ENCODE assay signal across 11 mouse cellular contexts in the genomic region with DNA sequence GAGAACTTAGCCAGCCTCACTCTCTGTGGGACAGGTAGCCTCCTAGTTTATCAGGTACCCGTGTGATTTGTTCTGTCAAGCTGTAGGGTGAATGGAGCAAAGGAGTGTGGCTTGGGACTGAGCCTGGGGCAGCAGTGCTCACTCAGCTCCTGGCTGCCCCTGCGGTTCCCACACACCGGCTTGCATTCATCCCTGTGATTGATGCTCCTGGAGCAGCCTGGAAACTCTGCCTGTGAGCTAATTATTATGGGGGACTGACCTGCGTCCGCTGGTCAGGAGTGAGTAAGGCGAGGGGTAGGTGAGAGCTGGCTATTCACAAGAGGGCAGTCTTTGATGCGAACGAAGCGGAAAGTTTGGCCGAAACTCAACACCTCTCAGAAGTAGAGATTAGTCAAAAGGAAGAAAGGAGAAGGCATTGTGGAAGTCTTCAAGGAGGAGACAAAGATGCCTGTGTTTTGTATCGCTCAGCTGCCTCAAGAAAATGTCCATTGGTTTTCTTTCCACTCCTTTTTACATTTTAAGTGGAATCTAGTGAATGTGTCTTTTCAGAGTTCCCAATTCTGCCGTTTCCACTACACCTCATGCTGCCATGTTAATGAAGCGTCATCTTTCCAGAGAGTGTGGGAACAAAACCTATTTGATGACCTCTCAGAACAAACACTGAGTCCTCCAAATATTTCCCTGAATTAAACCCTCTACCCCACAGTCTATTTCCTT.
DNase-seq lines count a peak whose midpoint lies in the region; ATAC-seq and TF ChIP-seq lines count a peak whose summit lies in the region.
"Had no signal": no experiment of that assay in that cellular context is flagged by ENCODE, and none has a peak within 500 bp of the region (broad histone marks: within the 10 kb centered on the region; RNA-seq: fewer than 3 reads in every experiment).

No protein-coding gene starts in this region.

- H3K9ac ChIP-seq in heart, embryonic 12.5 days, result no peak overlapping the region
- H3K9ac ChIP-seq in hindbrain, embryonic 13.5 days, result no peak overlapping the region
- H3K9ac ChIP-seq in midbrain, embryonic 14.5 days (replicated peaks; ENCODE audit: low read length), result no peak overlapping the region
- H3K9ac ChIP-seq: intestine, embryonic 15.5 days; liver, embryonic 13.5 days had no signal

- TF ChIP-seq POLR2A in cerebellum, adult 2 months (IDR thresholded peaks at IDR 0.05; ENCODE audit: borderline replicate concordance, insufficient read depth, low read length), result no peak

- no peak overlapping the region for H3K27ac ChIP-seq in heart, embryonic 10.5 days
- no peak overlapping the region for H3K27ac ChIP-seq in heart, embryonic 12.5 days (ENCODE audit: poor library complexity, severe bottlenecking)
- no peak overlapping the region for H3K27ac ChIP-seq in embryonic facial prominence, embryonic 10.5 days (replicated peaks)
- H3K27ac ChIP-seq in hindbrain, embryonic 13.5 days, result peak overlapping the region; percentile 30; the same call in 1 of the 2 replicates
- H3K27ac ChIP-seq in midbrain, embryonic 14.5 days (replicated peaks; ENCODE audit: low read depth, low read length), result no peak overlapping the region
- no peak overlapping the region for H3K27ac ChIP-seq in cerebellum, adult 2 months (ENCODE audit: insufficient read depth, low read length)
- H3K27ac ChIP-seq: intestine, embryonic 15.5 days; liver, embryonic 13.5 days; macrophage had no signal

- H3K4me1 ChIP-seq in heart, embryonic 10.5 days, result no peaks in the 10 kb centered on the region
- H3K4me1 ChIP-seq in heart, embryonic 12.5 days (replicated peaks), result no peaks in the 10 kb centered on the region
- peaks cover 13% of the 10 kb centered on the region; the same call in 1 of the 2 replicates for H3K4me1 ChIP-seq in embryonic facial prominence, embryonic 10.5 days
- peaks cover 14% of the 10 kb centered on the region; the same call in 1 of the 2 replicates for H3K4me1 ChIP-seq in hindbrain, embryonic 13.5 days (replicated peaks)
- no peaks in the 10 kb centered on the region for H3K4me1 ChIP-seq in midbrain, embryonic 14.5 days (ENCODE audit: control insufficient read depth, insufficient read depth, low read length)
- H3K4me1 ChIP-seq in cerebellum, adult 2 months (ENCODE audit: control insufficient read depth, insufficient read depth, low read length), result no peaks in the 10 kb centered on the region
- H3K4me1 ChIP-seq: intestine, embryonic 15.5 days; liver, embryonic 13.5 days had no signal

- no peak for ATAC-seq in heart, embryonic 12.5 days (ENCODE audit: insufficient number of reproducible peaks, low FRiP score)
- ATAC-seq in hindbrain, embryonic 13.5 days (ENCODE audit: low FRiP score), result peak; percentile 76
- peak; percentile 38; the same call in 1 of the 2 replicates for ATAC-seq in midbrain, embryonic 14.5 days (ENCODE audit: low FRiP score, low TSS enrichment)

- no peak overlapping the region for H3K4me2 ChIP-seq in heart, embryonic 12.5 days
- no peak overlapping the region for H3K4me2 ChIP-seq in hindbrain, embryonic 13.5 days
- no peak overlapping the region for H3K4me2 ChIP-seq in midbrain, embryonic 14.5 days (ENCODE audit: low read length)
- H3K4me2 ChIP-seq: intestine, embryonic 15.5 days; liver, embryonic 13.5 days had no signal

- intact Hi-C loops in heart, postnatal 25 days (cut with DNase I), result loop anchor here (5.0 to 10.0 kb wide), 5 partner anchors 123 to 716 kb away; no protein-coding TSS in a partner anchor

- H3K27me3 ChIP-seq in heart, embryonic 10.5 days (ENCODE audit: insufficient read depth, poor library complexity, severe bottlenecking), result 0 out of 2 replicates have a peak, but pooled peaks cover 5% of the 10 kb centered on the region
- no peaks in the 10 kb centered on the region for H3K27me3 ChIP-seq in heart, embryonic 12.5 days (replicated peaks)
- 0 out of 2 replicates have a peak, but pooled peaks cover 3% of the 10 kb centered on the region for H3K27me3 ChIP-seq in embryonic facial prominence, embryonic 10.5 days (replicated peaks; ENCODE audit: low read depth, poor library complexity, severe bottlenecking)
- H3K27me3 ChIP-seq in hindbrain, embryonic 13.5 days, result 0 out of 2 replicates have a peak, but pooled peaks cover 3% of the 10 kb centered on the region
- no peaks in the 10 kb centered on the region for H3K27me3 ChIP-seq in midbrain, embryonic 14.5 days (ENCODE audit: control insufficient read depth, insufficient read depth, low read length)
- H3K27me3 ChIP-seq in cerebellum, adult 2 months (ENCODE audit: control insufficient read depth, insufficient read depth, low read length), result no peaks in the 10 kb centered on the region
- H3K27me3 ChIP-seq: intestine, embryonic 15.5 days; liver, embryonic 13.5 days had no signal

- H3K36me3 ChIP-seq in heart, embryonic 10.5 days, result no peaks in the 10 kb centered on the region
- H3K36me3 ChIP-seq in heart, embryonic 12.5 days, result no peaks in the 10 kb centered on the region
- H3K36me3 ChIP-seq in embryonic facial prominence, embryonic 10.5 days (replicated peaks), result no peaks in the 10 kb centered on the region
- no peaks in the 10 kb centered on the region for H3K36me3 ChIP-seq in hindbrain, embryonic 13.5 days
- H3K36me3 ChIP-seq in midbrain, embryonic 14.5 days (ENCODE audit: control insufficient read depth, insufficient read depth, low read length), result no peaks in the 10 kb centered on the region
- H3K36me3 ChIP-seq: intestine, embryonic 15.5 days; liver, embryonic 13.5 days had no signal

- WGBS in heart, embryonic 10.5 days, result 40% methylated on average over 13 of the region's 13 CpGs
- WGBS in heart, embryonic 12.5 days, result 45% methylated on average over 13 of the region's 13 CpGs
- 27% methylated on average over 13 of the region's 13 CpGs for WGBS in embryonic facial prominence, embryonic 10.5 days
- 27% methylated on average over 13 of the region's 13 CpGs for WGBS in hindbrain, embryonic 13.5 days
- 30% methylated on average over 13 of the region's 13 CpGs for WGBS in midbrain, embryonic 14.5 days
- 42% methylated on average over 13 of the region's 13 CpGs for WGBS in cerebellum, adult 2 months

- no peak for TF ChIP-seq CTCF in cerebellum, adult 2 months (IDR thresholded peaks at IDR 0.05; ENCODE audit: borderline replicate concordance, insufficient read depth, low read depth, low read length)

- no peaks in the 10 kb centered on the region for H3K9me3 ChIP-seq in heart, embryonic 10.5 days
- no peaks in the 10 kb centered on the region for H3K9me3 ChIP-seq in heart, embryonic 12.5 days (replicated peaks)
- H3K9me3 ChIP-seq in embryonic facial prominence, embryonic 10.5 days, result no peaks in the 10 kb centered on the region
- no peaks in the 10 kb centered on the region for H3K9me3 ChIP-seq in hindbrain, embryonic 13.5 days
- no peaks in the 10 kb centered on the region for H3K9me3 ChIP-seq in midbrain, embryonic 14.5 days (ENCODE audit: control insufficient read depth, low read length)
- H3K9me3 ChIP-seq: intestine, embryonic 15.5 days; liver, embryonic 13.5 days had no signal

- no peak overlapping the region for H3K4me3 ChIP-seq in heart, embryonic 10.5 days
- H3K4me3 ChIP-seq in heart, embryonic 12.5 days, result no peak overlapping the region
- no peak overlapping the region for H3K4me3 ChIP-seq in embryonic facial prominence, embryonic 10.5 days
- H3K4me3 ChIP-seq in hindbrain, embryonic 13.5 days, result no peak overlapping the region
- H3K4me3 ChIP-seq in midbrain, embryonic 14.5 days (replicated peaks; ENCODE audit: low read depth, low read length), result no peak overlapping the region
- H3K4me3 ChIP-seq in cerebellum, adult 2 months (replicated peaks; ENCODE audit: insufficient read depth, low read depth, low read length), result no peak overlapping the region
- H3K4me3 ChIP-seq: intestine, embryonic 15.5 days; liver, embryonic 13.5 days had no signal

- peak; percentile 71 for DNase-seq in heart, embryonic 10.5 days (ENCODE audit: low spot score)
- DNase-seq in embryonic facial prominence, embryonic 10.5 days (ENCODE audit: low spot score), result peak; percentile 31
- DNase-seq in midbrain, embryonic 14.5 days, result no peak
- DNase-seq in adrenal gland, postnatal 25 days, result no peak
- DNase-seq in cerebellum, adult 2 months, result no peak
- DNase-seq in heart, postnatal 25 days (ENCODE audit: low spot score), result no peak
- DNase-seq: liver, embryonic 13.5 days had no signal

Comparison
In these comparisons a context has a peak if more than half of its experiments do, and no peak if none do; other contexts are left out.
1. DNase-seq: peak in heart, embryonic 10.5 days (single experiment) and embryonic facial prominence, embryonic 10.5 days (single experiment); none in midbrain, embryonic 14.5 days (single experiment), adrenal gland, postnatal 25 days (single experiment), cerebellum, adult 2 months (0 of 2) and heart, postnatal 25 days (single experiment).